Mouse (Mus musculus): ENCODE results near the gene Shank2.

DNA sequence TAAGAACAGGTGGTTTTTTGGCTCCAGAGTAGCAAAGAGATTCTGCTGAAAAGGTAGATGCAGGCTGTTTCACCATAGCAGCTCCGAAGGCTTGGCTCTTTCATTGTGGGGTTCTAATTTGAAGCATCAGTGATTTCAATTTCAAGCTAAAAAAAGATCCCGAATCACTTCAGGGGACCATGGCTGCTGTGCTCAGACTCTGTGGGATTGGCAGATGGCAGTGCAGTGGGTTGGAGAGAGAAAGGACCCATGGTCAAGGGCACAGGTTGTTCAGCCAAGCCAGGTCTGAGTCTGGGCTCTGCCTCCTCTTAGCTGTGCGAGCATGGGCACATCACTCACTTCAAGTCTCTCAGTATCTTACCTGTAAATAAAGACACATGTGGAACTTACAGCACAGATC, 291.9 kb downstream of the Shank2 start:
- TF ChIP-seq CTCF (IDR thresholded peaks at IDR 0.05) (no peak), POLR2A (IDR thresholded peaks at IDR 0.05; ENCODE audit: insufficient read depth, low read depth, low read length) (no peak), EP300 (IDR thresholded peaks at IDR 0.05; ENCODE audit: insufficient read depth, low read depth, low read length) (no peak)

All from heart, adult 2 months (tissue).